Comparison of ENCODE assay signal across 8 mouse cellular contexts in the genomic region with DNA sequence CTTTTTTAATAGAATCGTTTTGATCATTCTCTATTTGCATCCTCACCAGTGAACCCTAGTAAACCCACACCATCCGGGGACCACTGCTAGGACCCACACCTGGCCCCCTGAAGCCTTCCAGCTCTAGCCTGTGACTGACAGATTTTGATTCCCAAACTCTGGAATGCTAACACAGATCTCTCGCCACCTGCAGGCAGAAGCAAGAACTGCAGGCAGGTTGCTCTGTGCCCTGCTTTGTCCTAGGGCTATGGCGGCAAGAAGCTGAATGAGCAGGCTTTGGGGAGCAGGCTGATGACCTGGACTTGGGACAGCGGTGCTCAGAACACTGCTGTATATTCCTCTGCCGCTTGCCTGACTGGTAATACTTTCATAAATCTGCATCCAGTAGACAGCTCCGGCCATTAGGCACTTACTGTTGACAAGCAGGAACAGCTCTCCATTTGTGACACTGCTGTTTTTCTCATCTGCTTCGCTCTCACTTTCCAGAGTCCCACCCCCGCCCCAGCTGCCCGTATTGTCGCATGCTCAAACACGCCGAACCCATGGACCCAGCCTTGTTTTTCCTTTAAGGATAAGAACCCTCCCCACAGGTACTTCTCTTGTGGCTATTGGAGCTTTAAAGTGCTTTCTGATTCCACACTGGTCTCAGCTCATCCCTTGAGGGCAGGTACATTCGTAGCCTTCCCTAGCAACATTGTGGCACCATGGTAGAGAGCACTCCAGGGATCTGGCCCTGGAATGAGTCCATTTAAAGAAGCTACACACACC.
DNase-seq lines count a peak whose midpoint lies in the region; ATAC-seq and TF ChIP-seq lines count a peak whose summit lies in the region.

No protein-coding gene starts in this region.

- H3K27ac ChIP-seq in heart, embryonic 13.5 days (replicated peaks): peak overlapping the region; percentile 99
- no peak overlapping the region for H3K27ac ChIP-seq in liver, embryonic 14.5 days

- H3K4me1 ChIP-seq in heart, embryonic 13.5 days: peaks cover 70% of the 10 kb centered on the region
- H3K4me1 ChIP-seq in liver, embryonic 14.5 days (replicated peaks; ENCODE audit: control insufficient read depth in 2 of 2, insufficient read depth in 2 of 2, low read length in 1 of 2): peaks cover 17 to 41% of the 10 kb centered on the region in 2 experiments

- peak overlapping the region; percentile 32 for H3K4me2 ChIP-seq in heart, embryonic 13.5 days
- no peak overlapping the region for H3K4me2 ChIP-seq in liver, embryonic 14.5 days (ENCODE audit: low read depth)

- H3K9ac ChIP-seq in heart, embryonic 13.5 days: 0 out of 2 replicates have a peak overlapping the region, but pooled peaks have one; percentile 48
- no peak overlapping the region for H3K9ac ChIP-seq in liver, embryonic 14.5 days (replicated peaks)

- 21% methylated on average over 14 of the region's 14 CpGs for WGBS in heart, embryonic 13.5 days
- WGBS in liver, embryonic 14.5 days (ENCODE audit: insufficient replicate concordance): 37% methylated on average over 14 of the region's 14 CpGs

- no peak for ATAC-seq in heart, embryonic 13.5 days (ENCODE audit: extremely low read depth, insufficient number of reproducible peaks, low FRiP score, low TSS enrichment)
- no peak for ATAC-seq in liver, embryonic 14.5 days (ENCODE audit: insufficient read depth)

- H3K27me3 ChIP-seq in heart, embryonic 13.5 days (replicated peaks): no peaks in the 10 kb centered on the region
- no peaks in the 10 kb centered on the region for H3K27me3 ChIP-seq in liver, embryonic 14.5 days (ENCODE audit: control insufficient read depth, insufficient read depth, low read length)

- no peak overlapping the region for H3K4me3 ChIP-seq in heart, embryonic 13.5 days
- H3K4me3 ChIP-seq in liver, embryonic 14.5 days (ENCODE audit: insufficient read depth in 1 of 2, low read depth in 2 of 2, low read length in 2 of 2): no peak overlapping the region

- peak; percentile 96 for TF ChIP-seq CTCF in liver, embryonic 14.5 days (IDR thresholded peaks at IDR 0.05; ENCODE audit: low read depth)

- H3K9me3 ChIP-seq in heart, embryonic 13.5 days: no peaks in the 10 kb centered on the region
- no peaks in the 10 kb centered on the region for H3K9me3 ChIP-seq in liver, embryonic 14.5 days (ENCODE audit: control insufficient read depth, low read length)

- DNase-seq in A20 (ENCODE audit: low read depth, low spot score): peak; percentile 43
- peak; percentile 67 to 83 for DNase-seq in adrenal gland, postnatal 4 days (ENCODE audit: low spot score in 2 of 2)
- DNase-seq in fat pad, adult 2 months (ENCODE audit: extremely low read depth, low read depth, low spot score): peak; percentile 84
- peak; percentile 90 to 95 for DNase-seq in kidney, postnatal 25 days
- no peak for DNase-seq in liver, embryonic 14.5 days (ENCODE audit: low read depth in 3 of 3, low spot score in 3 of 3)
- DNase-seq in ovary, adult 18-20 months (ENCODE audit: low spot score): peak; percentile 60
- peak; percentile 83 for DNase-seq in thymus, postnatal 14 days

- TF ChIP-seq EP300 in liver, embryonic 14.5 days (IDR thresholded peaks at IDR 0.05; ENCODE audit: low read depth): no peak

- H3K36me3 ChIP-seq in heart, embryonic 13.5 days: no peaks in the 10 kb centered on the region
- H3K36me3 ChIP-seq in liver, embryonic 14.5 days (replicated peaks; ENCODE audit: control insufficient read depth, insufficient read depth, low read depth): no peaks in the 10 kb centered on the region

Comparison
In these comparisons a context has a peak if more than half of its experiments do, and no peak if none do; other contexts are left out.
1. DNase-seq: peak in A20 (single experiment), adrenal gland, postnatal 4 days (2 of 2), fat pad, adult 2 months (single experiment), kidney, postnatal 25 days (2 of 2), ovary, adult 18-20 months (single experiment) and thymus, postnatal 14 days (single experiment); none in liver, embryonic 14.5 days (0 of 3).